Mouse (Mus musculus): ENCODE measurements at regions not wholly inside any gene's neighbourhood (a gene's known extent, or its start where the extent isn't known, plus 50 kb on each side); places are given as distances from the start of the nearest gene placed in this dataset.

DNA sequence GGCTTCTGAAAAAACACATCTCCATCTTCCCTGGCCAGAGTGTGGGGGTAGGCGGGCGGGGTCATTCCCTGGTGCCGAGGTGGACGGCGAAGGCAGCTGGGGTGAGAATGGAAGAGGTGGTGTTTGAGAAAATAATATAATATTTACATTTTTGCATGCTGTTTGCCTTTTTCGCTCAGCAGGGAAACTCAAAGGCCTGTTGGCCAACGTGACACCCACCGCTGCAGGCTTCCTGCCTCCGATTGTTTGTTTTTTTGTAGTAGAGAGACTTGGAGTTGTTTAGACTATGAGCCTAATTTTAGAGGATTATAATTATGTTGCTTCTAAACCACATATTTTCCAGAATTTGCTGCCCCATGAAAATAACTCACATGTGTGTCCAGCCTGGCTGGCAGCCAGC is 147.2 kb upstream of the Irx3 start:
- Histone ChIP-seq H3K4me1 (peaks cover 10% of the 10 kb centered on the region; the same call in 1 of the 2 replicates), H3K27ac (no peak overlapping the region), H3K4me3 (no peak overlapping the region), H3K9ac (no peak overlapping the region), H3K36me3 (replicated peaks) (no peaks in the 10 kb centered on the region), H3K27me3 (replicated peaks) (no peaks in the 10 kb centered on the region), H3K4me2 (no peak overlapping the region), H3K9me3 (no peaks in the 10 kb centered on the region)
- 71% methylated on average over 9 of the region's 9 CpGs for WGBS
- ATAC-seq (replicated peaks) = no peak

DNA sequence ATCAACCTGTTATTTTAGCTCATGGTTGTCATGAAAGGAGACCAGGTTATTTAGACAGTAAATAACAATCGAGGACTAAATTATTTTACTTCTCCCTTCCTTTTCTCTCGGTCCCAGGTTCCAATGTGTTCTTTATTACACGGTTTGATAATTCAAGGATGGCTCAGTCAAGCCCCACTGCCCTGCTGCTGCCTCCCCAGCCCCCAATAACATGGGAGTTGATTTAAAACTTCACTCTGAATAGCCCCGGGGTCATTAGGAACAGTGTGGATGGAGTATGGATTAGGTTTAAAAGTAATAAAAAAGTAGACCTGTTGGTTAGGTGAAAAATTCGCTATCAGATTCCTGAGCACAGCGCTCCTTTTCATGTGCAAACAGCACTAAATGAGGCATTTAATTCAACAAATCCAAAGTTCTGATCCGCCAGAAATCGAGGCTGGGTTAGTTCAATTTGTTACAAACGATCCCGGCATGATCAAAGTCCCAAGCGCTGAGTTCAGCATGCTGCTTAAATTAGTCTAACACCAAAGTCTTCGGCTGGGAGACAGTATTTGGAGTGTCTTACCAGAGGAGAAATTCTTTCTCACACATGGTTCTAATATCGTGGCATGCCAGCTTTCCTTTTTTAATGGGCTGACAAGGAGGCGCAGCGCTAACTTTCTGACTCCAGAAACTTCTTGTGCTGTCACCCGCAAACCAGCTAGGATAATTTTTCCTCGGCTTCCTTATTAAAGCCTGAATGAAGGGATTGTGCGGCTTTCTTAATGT is 146.5 kb upstream of the Irx3 start:
- Histone ChIP-seq H3K4me2 (no peak overlapping the region), H3K9ac (no peak overlapping the region), H3K27ac (no peak overlapping the region), H3K36me3 (replicated peaks) (no peaks in the 10 kb centered on the region), H3K4me3 (no peak overlapping the region), H3K27me3 (replicated peaks) (no peaks in the 10 kb centered on the region), H3K9me3 (no peaks in the 10 kb centered on the region), H3K4me1 (peaks cover 10% of the 10 kb centered on the region; the same call in 1 of the 2 replicates)
- 56% methylated on average over 18 of the region's 18 CpGs for WGBS
- no peak for ATAC-seq (replicated peaks)

DNA sequence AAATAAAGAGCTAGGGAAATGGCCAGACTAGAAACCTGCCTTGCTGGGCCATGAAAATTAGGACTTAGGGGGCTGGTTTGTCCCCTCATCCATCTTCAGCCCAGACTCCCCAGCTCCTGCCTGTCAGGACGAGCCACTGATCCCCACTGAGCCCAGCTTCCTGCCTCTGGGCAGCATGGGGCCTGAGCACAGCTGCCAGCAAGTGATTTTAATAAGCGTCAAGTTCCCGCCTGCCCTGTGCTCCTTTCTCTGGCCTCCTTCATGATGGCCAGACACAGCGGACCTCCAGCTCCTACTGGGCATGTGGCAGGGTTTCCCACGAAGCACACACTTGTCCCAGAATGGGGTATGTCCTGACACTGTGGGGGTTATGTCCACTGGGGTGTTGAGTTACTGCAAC is 139.1 kb upstream of the Irx3 start:
- Histone ChIP-seq H3K4me3 (no peak overlapping the region), H3K27ac (no peak overlapping the region), H3K4me1 (no peaks in the 10 kb centered on the region), H3K27me3 (replicated peaks) (no peaks in the 10 kb centered on the region), H3K9me3 (no peaks in the 10 kb centered on the region), H3K36me3 (replicated peaks) (no peaks in the 10 kb centered on the region), H3K9ac (no peak overlapping the region), H3K4me2 (no peak overlapping the region)
- no peak for ATAC-seq (replicated peaks)
- WGBS = 31% methylated on average over 5 of the region's 5 CpGs

- H3K4me2 ChIP-seq = no peak overlapping the region
- no peak for ATAC-seq (replicated peaks)
- no peaks in the 10 kb centered on the region for H3K36me3 ChIP-seq (replicated peaks)
- no peaks in the 10 kb centered on the region for H3K27me3 ChIP-seq (replicated peaks)
- no peaks in the 10 kb centered on the region for H3K4me1 ChIP-seq
- H3K9me3 ChIP-seq = no peaks in the 10 kb centered on the region
- H3K9ac ChIP-seq = no peak overlapping the region
- H3K27ac ChIP-seq = no peak overlapping the region
- H3K4me3 ChIP-seq = no peak overlapping the region
- 68% methylated on average over 2 of the region's 2 CpGs for WGBS
Observed at GRCm38 (mm10) chr8:91937227-91937626, 135.4 kb upstream of the Irx3 start.

DNA sequence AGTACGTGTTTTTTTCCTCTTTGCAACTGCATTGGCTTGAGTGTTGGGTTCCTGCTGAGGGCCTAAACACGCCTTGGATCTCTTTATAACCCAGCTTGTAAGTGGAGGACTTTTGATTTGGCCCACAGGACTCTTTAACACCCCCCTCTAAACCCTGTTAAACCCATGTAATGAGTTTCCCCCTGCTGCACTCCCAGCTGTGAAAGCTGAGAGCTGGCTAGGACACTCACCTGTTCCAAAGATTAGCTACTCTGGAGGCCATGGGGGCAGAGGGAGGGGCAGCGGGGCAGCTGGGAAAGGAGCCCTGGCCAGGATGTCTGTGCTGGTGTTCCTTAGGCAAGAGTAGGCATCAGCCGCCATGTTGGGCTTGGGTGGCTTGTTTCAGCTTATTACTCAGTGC is 128.7 kb upstream of the Irx3 start:
- no peak for ATAC-seq (replicated peaks)
- 75% methylated on average over 4 of the region's 4 CpGs for WGBS
- Histone ChIP-seq H3K36me3 (replicated peaks) (no peaks in the 10 kb centered on the region), H3K27me3 (replicated peaks) (no peaks in the 10 kb centered on the region), H3K4me2 (no peak overlapping the region), H3K27ac (no peak overlapping the region), H3K4me1 (no peaks in the 10 kb centered on the region), H3K4me3 (no peak overlapping the region), H3K9ac (no peak overlapping the region), H3K9me3 (no peaks in the 10 kb centered on the region)

DNA sequence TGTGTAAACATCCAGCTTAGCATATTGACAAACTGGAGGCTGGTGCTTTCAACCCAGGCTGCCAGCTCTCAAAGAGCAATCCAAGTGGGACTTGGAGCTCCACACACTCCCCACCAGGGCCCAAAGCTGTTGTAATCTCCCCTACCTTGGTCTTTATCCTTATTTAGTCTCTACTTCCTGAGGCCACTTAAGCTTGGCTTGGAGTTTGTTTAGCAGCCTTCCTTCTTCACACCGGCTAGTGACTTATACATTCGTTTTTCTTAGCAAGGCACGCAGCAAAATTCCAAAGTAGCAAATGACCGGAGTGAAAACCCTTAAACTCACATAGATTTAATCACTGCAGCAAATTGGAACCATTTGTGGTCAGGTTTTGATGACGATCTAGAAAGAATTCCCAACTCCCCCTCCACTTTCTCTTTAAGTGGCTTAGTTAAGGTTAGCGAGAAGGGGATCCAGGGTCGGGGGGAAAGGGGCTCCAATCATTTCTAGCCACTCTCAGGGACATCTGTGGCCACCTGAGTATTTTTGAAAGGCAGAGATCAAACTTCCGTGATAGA is 124.2 kb upstream of the Irx3 start:
- 0 out of 2 replicates have a peak, but pooled peaks cover 4% of the 10 kb centered on the region for H3K27me3 ChIP-seq (replicated peaks)
- H3K9ac ChIP-seq = no peak overlapping the region
- H3K4me3 ChIP-seq = no peak overlapping the region
- H3K4me1 ChIP-seq = no peaks in the 10 kb centered on the region
- 83% methylated on average over 8 of the region's 8 CpGs for WGBS
- no peak overlapping the region for H3K4me2 ChIP-seq
- no peak for ATAC-seq (replicated peaks)
- no peaks in the 10 kb centered on the region for H3K9me3 ChIP-seq
- H3K36me3 ChIP-seq (replicated peaks) = no peaks in the 10 kb centered on the region
- no peak overlapping the region for H3K27ac ChIP-seq

GRCm38 (mm10) chr8:91924152-91924551 is 122.3 kb upstream of the Irx3 start:
- no peak overlapping the region for H3K27ac ChIP-seq
- H3K27me3 ChIP-seq (replicated peaks) = 0 out of 2 replicates have a peak, but pooled peaks cover 4% of the 10 kb centered on the region
- H3K9me3 ChIP-seq = no peaks in the 10 kb centered on the region
- no peak for ATAC-seq (replicated peaks)
- WGBS = 92% methylated on average over 4 of the region's 4 CpGs
- H3K4me3 ChIP-seq = no peak overlapping the region
- no peak overlapping the region for H3K4me2 ChIP-seq
- H3K36me3 ChIP-seq (replicated peaks) = no peaks in the 10 kb centered on the region
- no peak overlapping the region for H3K9ac ChIP-seq
- H3K4me1 ChIP-seq = no peaks in the 10 kb centered on the region

DNA sequence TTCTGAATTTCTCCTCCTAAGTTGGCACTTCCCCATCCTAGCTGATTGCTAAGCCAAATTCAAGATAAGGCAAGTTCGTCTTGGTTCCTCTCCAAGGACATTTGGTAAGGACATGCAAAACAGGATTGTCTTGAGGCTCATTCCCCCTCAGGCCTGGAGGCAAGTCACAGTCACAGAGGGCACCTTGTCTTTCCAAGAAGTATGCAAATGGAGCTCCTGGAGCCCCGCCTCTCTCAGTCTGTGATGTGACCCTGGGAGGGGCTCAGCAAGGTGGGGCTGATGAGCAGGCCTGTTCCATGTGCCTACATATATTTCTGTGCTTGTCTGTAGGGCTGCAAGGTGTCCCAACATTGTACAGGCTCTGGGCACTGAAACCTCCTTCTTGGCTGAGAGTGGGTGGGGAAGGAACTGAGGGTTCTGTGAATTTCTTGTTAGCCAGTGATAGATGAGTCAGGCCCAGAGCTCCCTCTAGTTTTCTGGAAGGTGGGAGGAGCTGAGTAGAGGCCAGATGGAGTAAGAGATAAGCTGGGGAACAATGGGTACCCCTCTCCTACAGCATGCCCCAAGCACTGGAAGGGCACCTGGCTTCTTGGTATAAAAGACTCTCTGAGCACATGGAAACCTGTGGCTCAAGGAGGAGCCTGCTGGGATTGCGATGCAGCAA is 120.5 kb upstream of the Irx3 start:
- Histone ChIP-seq H3K36me3 (replicated peaks) (no peaks in the 10 kb centered on the region), H3K27ac (no peak overlapping the region), H3K4me1 (no peaks in the 10 kb centered on the region), H3K4me2 (no peak overlapping the region), H3K9ac (no peak overlapping the region), H3K4me3 (no peak overlapping the region), H3K9me3 (no peaks in the 10 kb centered on the region), H3K27me3 (replicated peaks) (0 out of 2 replicates have a peak, but pooled peaks cover 4% of the 10 kb centered on the region)
- 76% methylated on average over 3 of the region's 3 CpGs for WGBS
- ATAC-seq (replicated peaks) = no peak

DNA sequence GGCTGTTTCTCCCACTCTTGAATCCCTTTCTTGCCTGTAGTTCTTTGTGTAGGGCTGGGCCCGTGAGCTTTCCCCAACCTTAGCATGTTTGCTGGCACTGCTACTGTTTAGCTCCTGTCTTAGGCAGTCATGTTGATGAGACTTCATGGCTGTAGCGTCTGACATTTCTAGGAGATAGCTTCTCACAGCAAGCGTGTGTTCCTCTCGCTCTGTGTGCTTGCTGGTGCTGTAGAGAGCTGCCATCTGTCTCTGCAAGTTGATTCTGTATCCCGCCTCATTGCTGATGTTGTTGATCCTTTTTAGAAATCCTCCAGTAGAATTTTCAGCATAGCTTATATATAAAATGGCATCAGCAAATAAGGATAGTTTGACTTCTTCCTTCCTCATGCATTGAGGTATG is 116.0 kb upstream of the Irx3 start:
- Histone ChIP-seq H3K4me3 (no peak overlapping the region), H3K27me3 (replicated peaks) (0 out of 2 replicates have a peak, but pooled peaks cover 3% of the 10 kb centered on the region), H3K36me3 (replicated peaks) (no peaks in the 10 kb centered on the region), H3K27ac (no peak overlapping the region), H3K4me1 (no peaks in the 10 kb centered on the region), H3K4me2 (no peak overlapping the region), H3K9me3 (no peaks in the 10 kb centered on the region), H3K9ac (no peak overlapping the region)
- no peak for ATAC-seq (replicated peaks)
- 82% methylated on average over 5 of the region's 5 CpGs for WGBS

DNA sequence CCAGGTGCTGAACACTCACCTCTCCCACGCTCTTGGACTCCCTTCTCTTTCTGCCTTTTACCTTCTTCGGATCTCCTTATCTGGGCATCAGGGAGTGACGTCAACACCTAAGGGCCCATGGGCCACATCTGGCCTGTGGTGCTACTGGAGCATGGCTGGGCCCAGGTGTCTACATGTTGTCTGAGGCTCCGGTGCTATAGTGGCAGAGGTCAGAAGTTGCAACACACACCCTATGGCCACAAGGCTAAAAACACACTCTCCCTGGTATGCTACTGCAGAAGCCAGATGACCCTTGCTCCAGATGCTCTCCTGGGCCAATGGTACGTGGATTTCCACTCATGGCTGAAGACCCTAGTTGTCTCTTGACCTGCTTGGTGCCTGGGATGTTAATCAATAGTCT is 112.1 kb upstream of the Irx3 start:
- H3K27ac ChIP-seq = no peak overlapping the region
- 90% methylated on average over 5 of the region's 5 CpGs for WGBS
- no peak overlapping the region for H3K4me3 ChIP-seq
- no peak for ATAC-seq (replicated peaks)
- no peaks in the 10 kb centered on the region for H3K9me3 ChIP-seq
- no peaks in the 10 kb centered on the region for H3K36me3 ChIP-seq (replicated peaks)
- no peak overlapping the region for H3K4me2 ChIP-seq
- no peaks in the 10 kb centered on the region for H3K4me1 ChIP-seq
- no peak overlapping the region for H3K9ac ChIP-seq
- H3K27me3 ChIP-seq (replicated peaks) = no peaks in the 10 kb centered on the region

DNA sequence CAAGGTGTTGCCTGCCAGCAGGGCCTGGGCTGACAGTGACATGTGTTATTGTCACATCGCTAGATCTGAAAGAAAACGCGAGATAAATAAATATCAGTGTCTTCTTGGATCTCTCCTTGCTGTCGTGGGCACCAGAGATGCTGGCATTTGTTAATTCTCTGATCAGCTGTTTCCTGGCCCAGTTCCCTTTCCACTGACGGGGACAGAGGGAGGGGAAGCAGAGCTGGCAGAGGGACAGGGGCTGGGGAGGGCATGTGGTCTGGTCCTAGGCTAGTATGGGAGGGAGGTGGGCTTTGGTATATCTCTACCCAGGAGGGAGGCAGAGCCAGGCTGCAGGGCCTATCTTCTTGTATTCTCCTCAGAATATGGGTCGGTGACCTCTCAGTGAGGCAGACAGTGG is 111.3 kb upstream of the Irx3 start:
- no peak overlapping the region for H3K4me3 ChIP-seq
- 64% methylated on average over 6 of the region's 6 CpGs for WGBS
- no peak overlapping the region for H3K27ac ChIP-seq
- H3K9ac ChIP-seq = no peak overlapping the region
- H3K4me2 ChIP-seq = no peak overlapping the region
- no peak for ATAC-seq (replicated peaks)
- no peaks in the 10 kb centered on the region for H3K36me3 ChIP-seq (replicated peaks)
- no peaks in the 10 kb centered on the region for H3K27me3 ChIP-seq (replicated peaks)
- H3K9me3 ChIP-seq = no peaks in the 10 kb centered on the region
- H3K4me1 ChIP-seq = no peaks in the 10 kb centered on the region

DNA sequence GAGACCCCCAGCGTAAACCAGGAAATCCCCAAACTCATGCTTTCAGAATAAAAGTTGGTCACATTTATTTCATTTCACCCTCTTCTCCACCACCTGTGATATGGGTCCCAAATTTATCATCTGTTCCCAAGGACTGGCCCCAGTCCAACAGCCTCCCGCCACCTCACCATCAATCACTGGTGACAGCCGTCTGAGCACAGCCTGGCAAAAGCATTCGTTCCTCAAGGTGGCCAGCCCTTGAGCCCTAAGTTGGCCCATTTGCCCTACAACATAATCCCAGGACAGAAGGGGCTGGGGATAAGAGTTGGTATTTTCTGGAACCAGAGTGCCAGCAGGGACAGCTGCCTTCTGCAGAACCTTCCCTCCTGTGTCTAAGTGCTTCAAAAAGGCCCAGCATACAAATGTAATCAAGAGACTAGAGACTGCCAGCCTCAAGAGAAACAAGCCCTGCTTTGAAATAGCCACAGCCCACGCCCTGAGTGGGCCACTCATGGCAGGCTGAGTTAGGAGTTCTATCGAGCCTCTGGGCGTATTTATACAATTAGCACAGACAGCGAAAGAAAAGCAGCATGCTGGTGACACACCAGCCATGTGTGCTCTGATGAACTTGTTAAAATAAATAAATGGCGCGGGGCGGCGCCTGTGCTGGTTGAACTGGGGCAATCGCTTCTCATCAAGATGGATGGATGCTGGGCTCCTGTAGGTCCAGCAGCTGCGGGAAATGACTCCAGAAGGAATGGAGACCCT is 107.9 kb upstream of the Irx3 start:
- ATAC-seq (replicated peaks) = no peak
- H3K4me2 ChIP-seq = no peak overlapping the region
- H3K4me1 ChIP-seq = no peaks in the 10 kb centered on the region
- H3K9ac ChIP-seq = no peak overlapping the region
- H3K27me3 ChIP-seq (replicated peaks) = no peaks in the 10 kb centered on the region
- no peak overlapping the region for H3K4me3 ChIP-seq
- H3K9me3 ChIP-seq = no peaks in the 10 kb centered on the region
- H3K36me3 ChIP-seq (replicated peaks) = no peaks in the 10 kb centered on the region
- 69% methylated on average over 14 of the region's 14 CpGs for WGBS
- no peak overlapping the region for H3K27ac ChIP-seq

All from midbrain, embryonic 15.5 days (tissue).